ENCODE assay signal across 7 mouse cellular contexts in the genomic region with DNA sequence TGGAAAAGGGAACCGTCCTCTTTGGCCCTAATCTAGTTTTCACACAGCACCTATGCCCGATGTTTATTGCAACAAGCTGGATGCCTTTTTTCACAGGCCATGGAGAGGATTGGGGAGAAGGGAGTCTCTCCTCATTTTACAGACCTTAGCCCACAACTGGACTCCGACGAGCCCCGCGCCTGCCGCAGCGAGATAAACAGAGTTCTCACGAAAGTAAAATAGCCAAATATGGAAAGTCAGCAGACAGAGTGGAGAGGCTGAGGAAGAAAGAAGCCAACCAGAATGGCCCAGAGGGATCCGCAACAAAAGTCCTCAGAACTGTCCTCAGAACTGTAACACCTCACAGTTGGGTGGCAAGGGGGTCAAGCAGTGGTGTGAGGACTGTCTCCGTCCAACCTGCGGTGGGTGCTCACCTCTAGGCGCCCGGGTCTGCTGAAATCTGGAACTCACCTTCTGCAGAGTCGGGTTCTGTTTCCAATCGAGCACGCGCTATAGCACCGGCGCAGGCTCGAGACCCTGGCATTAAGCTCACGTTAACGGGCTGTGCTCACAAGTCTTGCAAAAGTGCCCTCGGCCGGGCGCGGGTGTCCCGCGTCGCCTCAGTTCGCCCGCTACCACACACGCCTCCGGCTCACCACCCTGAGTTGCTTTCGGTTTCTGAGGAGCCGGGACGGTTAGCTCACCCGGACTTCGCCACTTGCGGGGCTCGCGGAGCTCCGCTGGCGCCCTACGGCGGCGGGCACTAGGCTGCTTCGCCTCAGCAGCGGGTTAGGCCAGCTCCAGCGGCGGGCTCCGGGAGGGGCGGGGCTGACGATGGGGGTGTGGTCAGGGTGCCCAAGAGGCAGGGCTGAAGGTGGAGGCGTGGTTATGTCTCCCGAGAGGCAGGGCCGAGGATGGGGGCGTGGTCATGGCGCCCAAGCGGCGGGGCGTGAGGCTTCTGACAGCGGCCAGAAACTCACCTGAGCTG. TPM values are rescaled to one million over a fixed set of nuclear protein-coding genes. Genes with fewer than 3 reads are reported as not detected.
DNase-seq lines count a peak whose midpoint lies in the region; ATAC-seq lines count a peak whose summit lies in the region.

A gene (minus strand): TSS at position 754 of the 967 bp plus-strand sequence.

- peak; percentile 99 for DNase-seq in adrenal gland, postnatal 25 days
- DNase-seq in heart, adult 18-20 months: peak; percentile 98
- DNase-seq in kidney, adult 8-10 months: peak; percentile 98
- DNase-seq in spleen, postnatal 10 days (ENCODE audit: low spot score in 2 of 2): peak; percentile 98 to 100

- 0 out of 2 replicates have a peak within 1 kb of the TSS, but pooled peaks have one; percentile 68 for H3K27ac ChIP-seq in embryonic facial prominence, embryonic 12.5 days
- H3K27ac ChIP-seq in limb, embryonic 13.5 days: peak within 1 kb of the TSS; percentile 69
- H3K27ac ChIP-seq in midbrain, embryonic 16.5 days (ENCODE audit: low read length): no peak within 1 kb of the TSS

- H3K27me3 ChIP-seq in embryonic facial prominence, embryonic 12.5 days: peaks cover 7% of the 10 kb centered on the region; the same call in 1 of the 2 replicates
- H3K27me3 ChIP-seq in limb, embryonic 13.5 days: peaks cover 10% of the 10 kb centered on the region
- peaks cover 10% of the 10 kb centered on the region for H3K27me3 ChIP-seq in midbrain, embryonic 16.5 days (ENCODE audit: control insufficient read depth, insufficient read depth, low read depth, low read length)

- H3K36me3 ChIP-seq in embryonic facial prominence, embryonic 12.5 days: no peaks in the 10 kb centered on the region
- H3K36me3 ChIP-seq in limb, embryonic 13.5 days: no peaks in the 10 kb centered on the region
- H3K36me3 ChIP-seq in midbrain, embryonic 16.5 days (ENCODE audit: control insufficient read depth, insufficient read depth, low read length): no peaks in the 10 kb centered on the region

- peak; percentile 93 for ATAC-seq in embryonic facial prominence, embryonic 12.5 days (ENCODE audit: insufficient number of reproducible peaks, insufficient read depth, low FRiP score, low TSS enrichment)
- ATAC-seq in limb, embryonic 13.5 days (ENCODE audit: low FRiP score, low read depth): peak; percentile 95
- peak; percentile 95 for ATAC-seq in midbrain, embryonic 16.5 days

- H3K4me3 ChIP-seq in embryonic facial prominence, embryonic 12.5 days: peak within 1 kb of the TSS; percentile 58
- peak within 1 kb of the TSS; percentile 68 for H3K4me3 ChIP-seq in limb, embryonic 13.5 days
- H3K4me3 ChIP-seq in midbrain, embryonic 16.5 days (ENCODE audit: low read depth, low read length): peak within 1 kb of the TSS; percentile 56

- H3K4me1 ChIP-seq in embryonic facial prominence, embryonic 12.5 days: peaks cover 14% of the 10 kb centered on the region
- peaks cover 33% of the 10 kb centered on the region for H3K4me1 ChIP-seq in limb, embryonic 13.5 days
- H3K4me1 ChIP-seq in midbrain, embryonic 16.5 days (ENCODE audit: control insufficient read depth, insufficient read depth, low read length): peaks cover 5% of the 10 kb centered on the region

- H3K9ac ChIP-seq in embryonic facial prominence, embryonic 12.5 days: peak within 1 kb of the TSS; percentile 64
- peak within 1 kb of the TSS; percentile 75 for H3K9ac ChIP-seq in limb, embryonic 13.5 days
- H3K9ac ChIP-seq in midbrain, embryonic 16.5 days (ENCODE audit: low read depth, low read length): peak within 1 kb of the TSS; percentile 66

- WGBS in embryonic facial prominence, embryonic 12.5 days: 2% methylated on average over 63 of the region's 63 CpGs
- WGBS in limb, embryonic 13.5 days: 1% methylated on average over 63 of the region's 63 CpGs
- WGBS in midbrain, embryonic 16.5 days: 2% methylated on average over 63 of the region's 63 CpGs

- peak within 1 kb of the TSS; percentile 86 for H3K4me2 ChIP-seq in embryonic facial prominence, embryonic 12.5 days (replicated peaks)
- H3K4me2 ChIP-seq in limb, embryonic 13.5 days (replicated peaks): peak within 1 kb of the TSS; percentile 90
- peak within 1 kb of the TSS; percentile 93 for H3K4me2 ChIP-seq in midbrain, embryonic 16.5 days (ENCODE audit: low read length)

- H3K9me3 ChIP-seq in embryonic facial prominence, embryonic 12.5 days: no peaks in the 10 kb centered on the region
- no peaks in the 10 kb centered on the region for H3K9me3 ChIP-seq in limb, embryonic 13.5 days
- no peaks in the 10 kb centered on the region for H3K9me3 ChIP-seq in midbrain, embryonic 16.5 days (replicated peaks; ENCODE audit: control insufficient read depth, low read length, poor library complexity, severe bottlenecking)

RNA-seq across cellular contexts. Expression of the gene that starts here (rescaled TPM):
- total RNA-seq in adrenal gland, postnatal 25 days (2021): 6.1 and 6.6 TPM in 2 replicates
- 13.1 and 14.4 TPM in 2 replicates for polyA plus RNA-seq in embryonic facial prominence, embryonic 12.5 days (2016; fragmentation: Nextera tagmentation; extraction: Ambion mirVana)
- 1 to 10 TPM; 5.7 to 6.9 TPM for total RNA-seq in heart, adult 18-20 months (2021)
- 16.2 and 18.7 TPM in 2 replicates for polyA plus RNA-seq in limb, embryonic 13.5 days (2015; fragmentation: Nextera tagmentation; extraction: Ambion mirVana)
- 1.6 and 2.7 TPM in 2 replicates for polyA plus RNA-seq in midbrain, embryonic 16.5 days (2015; fragmentation: Nextera tagmentation; extraction: Ambion mirVana)
